Mouse (Mus musculus) heart, embryonic 12.5 days (tissue): Measurements from ENCODE around the gene Scpep1. TPM values are rescaled to one million over a fixed set of nuclear protein-coding genes. Genes with fewer than 3 reads are reported as not detected.

Source experiments
- ATAC-seq: fragments of 200-750 bp; cut with Nextera tagmentation; 2 replicates; pipeline ENCODE4 v1.8.0; 2017; ENCODE audit warnings: moderate TSS enrichment, moderate library complexity; ENCODE audit not compliant: insufficient number of reproducible peaks, low FRiP score
- H3K27ac ChIP-seq: fragments of 300-500 bp; sonication (generic); 2 replicates; pipeline ENCODE4 v1.5.1; 2016; ENCODE audit warnings: mild to moderate bottlenecking, moderate library complexity; ENCODE audit not compliant: poor library complexity, severe bottlenecking
- H3K27me3 ChIP-seq: fragments of 300-500 bp; sonication (generic); replicated peaks from 2 replicates; pipeline ENCODE4 v1.6.1; 2016; ENCODE audit warnings: mild to moderate bottlenecking, moderate library complexity
- H3K36me3 ChIP-seq: fragments of 300-500 bp; sonication (generic); 2 replicates; pipeline ENCODE4 v1.6.1; 2016; ENCODE audit warnings: mild to moderate bottlenecking, moderate library complexity
- H3K4me1 ChIP-seq: fragments of 300-500 bp; sonication (generic); replicated peaks from 2 replicates; pipeline ENCODE4 v1.6.1; 2016; ENCODE audit warnings: mild to moderate bottlenecking
- H3K4me2 ChIP-seq: fragments of 300-500 bp; sonication (generic); 2 replicates; pipeline ENCODE4 v1.6.1; 2016; ENCODE audit warnings: mild to moderate bottlenecking, moderate library complexity
- H3K4me3 ChIP-seq: fragments of 300-500 bp; sonication (generic); 2 replicates; pipeline ENCODE4 v1.5.1; 2016; ENCODE audit warnings: mild to moderate bottlenecking
- H3K9ac ChIP-seq: fragments of 300-500 bp; sonication (generic); 2 replicates; pipeline ENCODE4 v1.6.1; 2016; ENCODE audit warnings: mild to moderate bottlenecking, moderate library complexity
- H3K9me3 ChIP-seq: fragments of 300-500 bp; sonication (generic); replicated peaks from 2 replicates; pipeline ENCODE4 v1.6.1; 2016; ENCODE audit warnings: mild to moderate bottlenecking, moderate library complexity
- WGBS: fragments of 180-500 bp; shearing (Covaris S2); methylation state at CpG from one replicate; pipeline ENCODE4 v1.1.7; 2016; 5-methylcytosine and 5-hydroxymethylcytosine counted together
- polyA plus RNA-seq: library from polyadenylated mRNA; unstranded; fragments of >200 nt; fragmentation: Nextera tagmentation; extraction: Ambion mirVana; gene quantifications from 2 replicates; pipeline ENCODE4 v1.2.1, GENCODE M21; 2016

The Scpep1 gene
- polyA plus RNA-seq, result 47.2 and 47.5 TPM in 2 replicates

- Histone ChIP-seq H3K27me3 (no peaks in the 10 kb centered on the region), H3K9ac (peak within 1 kb of the TSS; percentile 67), H3K9me3 (no peaks in the 10 kb centered on the region), H3K4me3 (peak within 1 kb of the TSS; percentile 63), H3K27ac (0 out of 2 replicates have a peak within 1 kb of the TSS, but pooled peaks have one; percentile 42), H3K4me2 (peak within 1 kb of the TSS; percentile 75), H3K4me1 (0 out of 2 replicates have a peak, but pooled peaks cover 3% of the 10 kb centered on the region), H3K36me3 (peaks cover 8% of the 10 kb centered on the region)
- ATAC-seq, result peak; percentile 92
- WGBS, result 5% methylated on average over 34 of the region's 34 CpGs
These were observed at the start of gene Scpep1 for GRCm38 (mm10) chr11:88955217-88955969. Scpep1 (minus strand) TSS chr11:88955465.

- no peak overlapping the region for H3K4me2 ChIP-seq
These were observed 48.5 kb upstream of the Scpep1 start for GRCm38 (mm10) chr11:89003726-89004125.

DNA sequence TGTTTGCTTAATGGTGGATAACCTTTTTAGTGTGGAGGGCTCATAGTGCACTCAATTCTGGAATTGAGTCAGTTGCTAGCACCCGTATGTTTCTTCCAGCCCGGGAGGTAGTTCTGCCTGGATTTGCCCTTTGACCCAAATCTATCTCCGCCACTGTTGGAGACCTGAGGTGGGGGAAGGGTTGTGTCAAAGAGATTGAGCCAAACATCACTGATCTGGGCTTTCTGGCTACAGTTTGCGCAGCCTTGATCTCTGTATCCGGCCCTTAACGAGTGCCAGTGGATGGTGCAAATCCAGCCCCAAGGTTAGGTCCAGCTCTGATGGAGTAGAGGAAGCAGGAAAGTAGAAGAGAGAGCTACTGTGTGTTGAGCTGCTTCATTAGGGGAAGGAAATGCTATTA lies 47.8 kb upstream of the Scpep1 start:
- Histone ChIP-seq H3K36me3 (peaks cover 29% of the 10 kb centered on the region), H3K4me2 (peak overlapping the region; percentile 46), H3K9me3 (no peaks in the 10 kb centered on the region), H3K27me3 (no peaks in the 10 kb centered on the region), H3K4me3 (0 out of 2 replicates have a peak overlapping the region, but pooled peaks have one; percentile 2), H3K27ac (no peak overlapping the region), H3K4me1 (peaks cover 35% of the 10 kb centered on the region), H3K9ac (no peak overlapping the region; the same call in 1 of the 2 replicates)
- no peak for ATAC-seq
- 57% methylated on average over 6 of the region's 6 CpGs for WGBS

More at GRCm38 (mm10) chr11:89003726-89004125, 48.5 kb upstream of the Scpep1 start:
- Histone ChIP-seq H3K4me1 (peaks cover 35% of the 10 kb centered on the region), H3K4me3 (no peak overlapping the region), H3K36me3 (peaks cover 35% of the 10 kb centered on the region), H3K27ac (no peak overlapping the region), H3K27me3 (no peaks in the 10 kb centered on the region), H3K9me3 (no peaks in the 10 kb centered on the region), H3K9ac (no peak overlapping the region)
- no peak for ATAC-seq
- 78% methylated on average over 4 of the region's 4 CpGs for WGBS

DNA sequence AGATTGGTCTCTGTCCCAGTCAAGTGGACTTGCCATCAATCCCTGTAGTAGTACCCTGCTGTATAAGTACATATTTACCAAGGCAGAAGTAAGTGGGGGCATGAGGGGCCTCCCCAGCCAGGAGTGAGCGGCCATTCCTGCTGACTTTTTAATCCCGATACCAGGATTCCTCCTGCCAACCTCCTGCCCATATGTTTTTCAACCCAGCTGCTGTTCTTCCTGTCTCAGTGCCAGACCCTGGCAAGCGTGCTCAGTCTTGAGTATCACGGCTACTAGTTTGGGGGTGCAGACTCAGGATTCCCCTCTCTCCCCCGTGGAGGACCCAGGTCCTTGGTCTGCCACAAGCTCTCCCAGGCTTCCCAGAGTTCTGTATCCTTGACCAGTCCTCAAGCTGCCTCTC lies 47.4 kb upstream of the Scpep1 start:
- WGBS, result 84% methylated on average over 5 of the region's 5 CpGs
- Histone ChIP-seq H3K4me3 (peak overlapping the region; percentile 2; the same call in 1 of the 2 replicates), H3K9ac (peak overlapping the region; percentile 20; the same call in 1 of the 2 replicates), H3K4me1 (peaks cover 35% of the 10 kb centered on the region), H3K36me3 (peaks cover 28% of the 10 kb centered on the region), H3K27ac (no peak overlapping the region), H3K27me3 (no peaks in the 10 kb centered on the region), H3K4me2 (peak overlapping the region; percentile 46), H3K9me3 (no peaks in the 10 kb centered on the region)
- no peak for ATAC-seq

- H3K4me1 ChIP-seq, result peaks cover 35% of the 10 kb centered on the region
- H3K9me3 ChIP-seq, result no peaks in the 10 kb centered on the region
- no peak overlapping the region for H3K4me3 ChIP-seq
- no peak for ATAC-seq
- H3K9ac ChIP-seq, result no peak overlapping the region
- no peak overlapping the region for H3K27ac ChIP-seq
- peak overlapping the region; percentile 46 for H3K4me2 ChIP-seq
- 91% methylated on average over 5 of the region's 5 CpGs for WGBS
- peaks cover 23% of the 10 kb centered on the region for H3K36me3 ChIP-seq
- H3K27me3 ChIP-seq, result no peaks in the 10 kb centered on the region
These were observed 46.8 kb upstream of the Scpep1 start for GRCm38 (mm10) chr11:89002068-89002467.

DNA sequence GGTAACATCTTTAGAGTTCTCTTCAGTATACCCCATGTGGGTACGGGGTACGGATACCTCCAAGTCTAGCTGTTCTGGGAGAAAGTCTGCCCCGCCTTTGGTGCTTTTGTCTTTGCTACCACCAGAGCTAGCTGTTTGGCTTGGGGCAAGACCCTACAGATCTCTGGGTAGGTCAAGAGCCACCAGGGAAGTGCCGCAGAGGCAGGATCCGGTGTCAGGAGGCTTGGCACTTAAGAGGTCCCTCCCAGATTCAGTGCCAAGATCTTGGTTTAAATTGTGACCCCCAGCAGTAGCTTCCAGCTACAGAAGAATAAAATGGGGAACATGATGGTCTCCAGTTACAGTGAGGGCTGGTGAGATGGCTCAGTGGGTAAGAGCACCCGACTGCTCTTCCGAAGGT lies 46.3 kb upstream of the Scpep1 start:
- Histone ChIP-seq H3K9ac (no peak overlapping the region), H3K36me3 (peaks cover 20% of the 10 kb centered on the region), H3K27ac (no peak overlapping the region), H3K9me3 (no peaks in the 10 kb centered on the region), H3K4me1 (peaks cover 35% of the 10 kb centered on the region), H3K4me3 (peak overlapping the region; percentile 78; the same call in 1 of the 2 replicates), H3K4me2 (peak overlapping the region; percentile 84), H3K27me3 (no peaks in the 10 kb centered on the region)
- WGBS, result 95% methylated on average over 7 of the region's 7 CpGs
- ATAC-seq, result no peak

- peaks cover 9% of the 10 kb centered on the region for H3K36me3 ChIP-seq
- H3K4me2 ChIP-seq, result peak overlapping the region; percentile 84
- peak overlapping the region; percentile 87 for H3K9ac ChIP-seq
- 0 out of 2 replicates have a peak overlapping the region, but pooled peaks have one; percentile 34 for H3K27ac ChIP-seq
- peaks cover 35% of the 10 kb centered on the region for H3K4me1 ChIP-seq
- H3K9me3 ChIP-seq, result no peaks in the 10 kb centered on the region
- peak overlapping the region; percentile 78 for H3K4me3 ChIP-seq
- H3K27me3 ChIP-seq, result no peaks in the 10 kb centered on the region
- ATAC-seq, result no peak
These were observed 45.2 kb upstream of the Scpep1 start for GRCm38 (mm10) chr11:89000527-89000819.

DNA sequence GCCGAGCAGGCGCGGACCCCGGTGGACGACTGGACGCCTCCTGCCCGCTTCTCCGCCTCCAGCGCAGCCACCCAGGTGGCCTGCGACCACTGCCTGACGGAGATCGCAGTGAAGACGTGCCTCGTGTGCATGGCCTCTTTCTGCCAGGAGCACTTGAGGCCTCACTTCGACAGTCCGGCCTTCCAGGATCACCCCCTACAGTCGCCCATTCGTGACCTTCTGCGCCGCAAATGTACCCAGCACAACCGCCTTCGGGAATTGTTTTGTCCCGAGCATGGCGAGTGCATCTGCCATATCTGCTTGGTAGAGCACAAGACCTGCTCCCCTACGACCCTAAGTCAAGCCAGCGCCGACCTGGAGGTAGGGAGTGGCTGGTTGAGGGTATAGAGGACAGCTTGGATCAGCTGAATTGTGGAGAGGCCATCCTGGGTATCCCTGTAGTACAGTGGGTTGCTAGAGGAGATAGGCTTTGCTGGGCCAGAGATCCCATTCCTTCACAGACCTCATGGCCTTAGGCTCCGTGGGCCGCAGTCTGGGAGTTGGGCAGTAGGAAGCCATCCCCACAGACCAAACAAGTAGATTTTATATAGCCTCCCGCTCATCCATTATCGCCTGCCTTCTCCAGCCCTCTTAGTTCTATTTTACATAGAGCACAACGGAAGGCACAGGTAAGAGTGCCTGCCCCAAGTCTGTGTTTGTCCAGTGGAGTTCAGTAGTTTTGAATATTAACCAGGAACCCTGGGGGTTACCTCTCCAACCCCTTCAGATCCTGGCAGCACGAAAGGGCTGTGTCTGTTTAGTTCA lies 44.7 kb upstream of the Scpep1 start:
- H3K9ac ChIP-seq, result peak overlapping the region; percentile 87
- peaks cover 4% of the 10 kb centered on the region for H3K36me3 ChIP-seq
- H3K27ac ChIP-seq, result peak overlapping the region; percentile 34
- ATAC-seq, result peak; percentile 27
- no peaks in the 10 kb centered on the region for H3K27me3 ChIP-seq
- no peaks in the 10 kb centered on the region for H3K9me3 ChIP-seq
- H3K4me2 ChIP-seq, result peak overlapping the region; percentile 84
- 17% methylated on average over 33 of the region's 33 CpGs for WGBS
- peaks cover 35% of the 10 kb centered on the region for H3K4me1 ChIP-seq
- H3K4me3 ChIP-seq, result peak overlapping the region; percentile 78

- H3K4me2 ChIP-seq, result peak within 1 kb of the TSS; percentile 84
- peak within 1 kb of the TSS; percentile 87 for H3K9ac ChIP-seq
- H3K27ac ChIP-seq, result peak within 1 kb of the TSS; percentile 34
- no peaks in the 10 kb centered on the region for H3K9me3 ChIP-seq
- 1% methylated on average over 48 of the region's 48 CpGs for WGBS
- no peaks in the 10 kb centered on the region for H3K27me3 ChIP-seq
- H3K4me1 ChIP-seq, result peaks cover 35% of the 10 kb centered on the region
- peak; percentile 91 for ATAC-seq
- peak within 1 kb of the TSS; percentile 78 for H3K4me3 ChIP-seq
- no peaks in the 10 kb centered on the region for H3K36me3 ChIP-seq
These were observed 43.9 kb upstream of the Scpep1 start, which contains the start of gene Trim25 for GRCm38 (mm10) chr11:88998974-88999722. Trim25 (plus strand) TSS chr11:88999376.

GRCm38 (mm10) chr11:88998406-88998805 lies 43.1 kb upstream of the Scpep1 start:
- H3K27me3 ChIP-seq, result no peaks in the 10 kb centered on the region
- H3K4me3 ChIP-seq, result no peak overlapping the region
- 15% methylated on average over 3 of the region's 3 CpGs for WGBS
- peak overlapping the region; percentile 84 for H3K4me2 ChIP-seq
- H3K9me3 ChIP-seq, result no peaks in the 10 kb centered on the region
- no peak overlapping the region for H3K9ac ChIP-seq
- no peak overlapping the region for H3K27ac ChIP-seq
- no peak for ATAC-seq
- H3K36me3 ChIP-seq, result no peaks in the 10 kb centered on the region
- H3K4me1 ChIP-seq, result peaks cover 30% of the 10 kb centered on the region
